Mouse (Mus musculus): ENCODE measurements around the gene Stk10.

DNA sequence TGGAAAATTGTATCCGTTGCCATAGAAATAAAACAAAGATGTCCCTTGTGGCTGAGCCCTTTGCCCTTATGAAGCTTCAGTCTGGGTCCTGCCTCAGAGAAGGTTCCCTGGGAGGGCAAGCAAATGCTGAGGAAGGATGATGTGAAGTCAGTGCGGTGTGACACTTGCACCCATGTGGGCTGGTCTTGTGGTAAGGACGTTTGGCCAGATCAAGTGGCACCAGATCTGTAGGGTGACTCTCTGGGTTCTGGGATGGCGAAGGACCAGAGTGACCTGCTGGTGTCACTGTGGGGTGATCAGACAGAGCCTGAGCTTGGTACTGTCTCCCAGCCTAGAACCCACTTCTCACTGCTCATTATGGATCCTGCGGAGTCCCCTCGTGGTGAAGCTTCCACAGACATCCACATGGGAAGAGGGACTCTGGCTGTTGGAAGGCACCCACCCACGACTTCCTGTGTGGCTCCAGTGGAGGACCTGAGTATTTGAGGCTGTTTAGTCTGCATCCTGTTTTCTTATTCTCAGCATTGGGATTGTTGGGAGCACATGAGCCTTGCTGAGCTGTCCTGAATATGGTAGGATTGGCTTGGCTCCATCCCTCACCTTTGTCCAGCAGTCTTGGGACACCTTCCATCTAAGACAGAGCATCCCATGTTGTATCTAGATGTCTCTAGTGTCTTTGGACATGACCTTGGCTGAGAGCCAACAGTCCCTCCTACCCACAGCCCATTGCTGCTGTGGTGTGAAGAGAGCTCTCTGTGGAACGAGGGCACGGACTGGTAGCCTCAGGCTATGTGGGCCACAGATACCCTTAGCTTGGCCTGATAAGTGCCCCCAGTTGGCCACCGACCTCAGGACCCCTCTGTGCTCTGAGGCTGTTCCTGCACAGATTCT lies 28.6 kb downstream of the Stk10 start:
- no peak for TF ChIP-seq POLR2A (IDR thresholded peaks at IDR 0.05; ENCODE audit: insufficient read depth, low read length)
- no peak for TF ChIP-seq EP300 (IDR thresholded peaks at IDR 0.05; ENCODE audit: insufficient read depth, low read depth, low read length)
- TF ChIP-seq CTCF (IDR thresholded peaks at IDR 0.05; ENCODE audit: low read depth, low read length), result no peak
